Mouse (Mus musculus): Measurements from ENCODE around the gene Flt1. TPM values are rescaled to one million over a fixed set of nuclear protein-coding genes. Genes with fewer than 3 reads are reported as not detected.

The Flt1 gene
- polyA plus RNA-seq, 1 experiment: 0.19 TPM

- Histone ChIP-seq H3K4me3 (ENCODE audit: insufficient read depth, low read length) (no peak overlapping the region; the same call in 1 of the 2 replicates), H3K27ac (ENCODE audit: insufficient read depth, low read depth, low read length) (no peak overlapping the region), H3K4me1 (ENCODE audit: control insufficient read depth, insufficient read depth, low read length) (peaks cover 3% of the 10 kb centered on the region; the same call in 1 of the 2 replicates)
- TF ChIP-seq POLR2A (IDR thresholded peaks at IDR 0.05; ENCODE audit: borderline replicate concordance, low read depth, low read length): no peak
- no peak for TF ChIP-seq CTCF (IDR thresholded peaks at IDR 0.05; ENCODE audit: low read depth, low read length)
These were observed 1.0 kb upstream of the Flt1 start for GRCm38 (mm10) chr5:147726701-147727393.

GRCm38 (mm10) chr5:147724945-147725830, 623 bp downstream of the Flt1 start:
- Histone ChIP-seq H3K4me1 (ENCODE audit: control insufficient read depth, insufficient read depth, low read length) (peaks cover 3% of the 10 kb centered on the region; the same call in 1 of the 2 replicates), H3K4me3 (ENCODE audit: insufficient read depth, low read length) (peak overlapping the region; percentile 56), H3K27ac (ENCODE audit: insufficient read depth, low read depth, low read length) (no peak overlapping the region)
- TF ChIP-seq POLR2A (IDR thresholded peaks at IDR 0.05; ENCODE audit: borderline replicate concordance, low read depth, low read length) (no peak), CTCF (IDR thresholded peaks at IDR 0.05; ENCODE audit: low read depth, low read length) (no peak)

- H3K27ac ChIP-seq (ENCODE audit: insufficient read depth, low read depth, low read length): no peak overlapping the region
- TF ChIP-seq POLR2A (IDR thresholded peaks at IDR 0.05; ENCODE audit: borderline replicate concordance, low read depth, low read length) (no peak), CTCF (IDR thresholded peaks at IDR 0.05; ENCODE audit: low read depth, low read length) (no peak)
These were observed 1.4 kb downstream of the Flt1 start for GRCm38 (mm10) chr5:147724391-147724790.

GRCm38 (mm10) chr5:147723811-147724210, 2.0 kb downstream of the Flt1 start:
- no peak for TF ChIP-seq POLR2A (IDR thresholded peaks at IDR 0.05; ENCODE audit: borderline replicate concordance, low read depth, low read length)
- TF ChIP-seq CTCF (IDR thresholded peaks at IDR 0.05; ENCODE audit: low read depth, low read length): no peak
- Histone ChIP-seq H3K27ac (ENCODE audit: insufficient read depth, low read depth, low read length) (no peak overlapping the region), H3K4me1 (ENCODE audit: control insufficient read depth, insufficient read depth, low read length) (peaks cover 3% of the 10 kb centered on the region; the same call in 1 of the 2 replicates), H3K4me3 (ENCODE audit: insufficient read depth, low read length) (no peak overlapping the region)

More at GRCm38 (mm10) chr5:147724391-147724790, 1.4 kb downstream of the Flt1 start:
- no peak overlapping the region for H3K4me3 ChIP-seq (ENCODE audit: insufficient read depth, low read length)
- H3K4me1 ChIP-seq (ENCODE audit: control insufficient read depth, insufficient read depth, low read length): peaks cover 3% of the 10 kb centered on the region; the same call in 1 of the 2 replicates

DNA sequence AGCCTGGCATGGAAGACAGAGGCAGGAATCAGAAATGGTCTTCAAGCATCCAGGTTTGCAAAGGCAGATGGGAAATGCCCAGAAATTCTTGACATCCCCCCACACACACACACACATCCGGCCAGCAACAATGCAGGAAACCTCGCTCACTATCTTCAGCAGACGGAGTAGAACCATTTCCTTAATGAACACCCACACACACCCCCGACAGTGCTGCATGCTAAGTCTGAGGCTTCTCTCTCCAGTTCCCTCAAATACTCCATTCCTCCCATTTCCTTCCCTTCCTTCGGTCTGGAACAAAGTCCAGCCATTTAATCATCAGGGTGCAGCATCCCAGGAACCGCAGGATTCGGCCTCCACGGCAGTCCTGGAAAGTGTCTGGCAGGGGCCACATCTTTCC, 4.4 kb downstream of the Flt1 start:
- Histone ChIP-seq H3K4me3 (ENCODE audit: insufficient read depth, low read length) (no peak overlapping the region), H3K4me1 (ENCODE audit: control insufficient read depth, insufficient read depth, low read length) (peaks cover 2% of the 10 kb centered on the region; the same call in 1 of the 2 replicates), H3K27ac (ENCODE audit: insufficient read depth, low read depth, low read length) (no peak overlapping the region)

DNA sequence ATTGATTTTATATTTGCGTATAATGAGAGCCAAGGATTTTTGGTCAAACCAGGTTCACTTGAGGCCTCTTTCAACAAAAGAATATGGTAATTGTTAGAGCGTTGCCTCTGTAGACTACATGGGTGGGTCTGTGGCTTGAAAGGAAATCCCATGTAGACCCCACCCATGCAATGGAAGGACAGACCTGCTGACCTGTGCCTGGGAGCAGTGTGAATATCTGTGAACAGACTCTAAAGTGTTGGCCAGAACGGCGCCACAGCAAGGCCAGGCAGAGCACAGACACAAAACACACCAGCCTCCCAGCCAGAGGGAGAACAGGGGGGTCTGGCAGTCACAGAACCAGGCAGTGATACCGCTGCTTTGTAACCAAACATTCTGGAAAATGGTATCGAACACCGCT, 7.5 kb downstream of the Flt1 start:
- TF ChIP-seq CTCF (IDR thresholded peaks at IDR 0.05; ENCODE audit: low read depth, low read length): no peak
- no peak for TF ChIP-seq POLR2A (IDR thresholded peaks at IDR 0.05; ENCODE audit: borderline replicate concordance, low read depth, low read length)
- no peaks in the 10 kb centered on the region for H3K4me1 ChIP-seq (ENCODE audit: control insufficient read depth, insufficient read depth, low read length)
- H3K27ac ChIP-seq (ENCODE audit: insufficient read depth, low read depth, low read length): no peak overlapping the region
- H3K4me3 ChIP-seq (ENCODE audit: insufficient read depth, low read length): no peak overlapping the region

More for the DNA sequence above, 4.4 kb downstream of the Flt1 start:
- TF ChIP-seq POLR2A (IDR thresholded peaks at IDR 0.05; ENCODE audit: borderline replicate concordance, low read depth, low read length) (no peak), CTCF (IDR thresholded peaks at IDR 0.05; ENCODE audit: low read depth, low read length) (no peak)

DNA sequence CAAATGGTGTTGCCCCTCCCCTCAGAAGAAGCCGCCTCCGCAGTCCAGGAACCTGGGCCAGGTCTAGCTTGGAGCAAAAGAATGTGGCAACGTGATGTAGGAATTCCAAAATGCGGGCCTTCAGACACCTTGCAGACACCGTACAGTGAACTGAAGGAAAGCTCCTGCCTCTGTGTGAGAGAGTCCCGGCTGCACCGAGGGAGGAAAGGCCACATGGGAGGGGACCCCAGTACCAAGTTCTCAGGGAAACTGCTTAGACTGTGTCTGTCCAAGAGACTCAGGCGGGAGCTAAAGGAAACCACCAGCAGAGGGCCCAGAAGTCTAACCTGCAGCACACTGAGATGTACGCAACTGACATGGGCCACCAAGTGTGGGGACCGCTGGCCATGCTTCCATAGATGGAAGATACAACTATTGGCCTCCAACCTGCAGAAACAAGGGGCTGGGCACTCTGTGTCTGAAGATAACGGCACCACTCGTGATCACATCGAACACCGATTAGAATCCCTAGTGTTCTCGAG, 9.1 kb downstream of the Flt1 start:
- no peak; the same call in 1 of the 2 replicates for TF ChIP-seq CTCF (IDR thresholded peaks at IDR 0.05; ENCODE audit: low read depth, low read length)
- no peak for TF ChIP-seq POLR2A (IDR thresholded peaks at IDR 0.05; ENCODE audit: borderline replicate concordance, low read depth, low read length)
- Histone ChIP-seq H3K27ac (ENCODE audit: insufficient read depth, low read depth, low read length) (no peak overlapping the region), H3K4me3 (ENCODE audit: insufficient read depth, low read length) (no peak overlapping the region), H3K4me1 (ENCODE audit: control insufficient read depth, insufficient read depth, low read length) (no peaks in the 10 kb centered on the region)

GRCm38 (mm10) chr5:147716276-147716675, 9.5 kb downstream of the Flt1 start:
- TF ChIP-seq POLR2A (IDR thresholded peaks at IDR 0.05; ENCODE audit: borderline replicate concordance, low read depth, low read length): no peak
- no peak for TF ChIP-seq CTCF (IDR thresholded peaks at IDR 0.05; ENCODE audit: low read depth, low read length)
- H3K4me3 ChIP-seq (ENCODE audit: insufficient read depth, low read length): no peak overlapping the region
- H3K27ac ChIP-seq (ENCODE audit: insufficient read depth, low read depth, low read length): no peak overlapping the region
- H3K4me1 ChIP-seq (ENCODE audit: control insufficient read depth, insufficient read depth, low read length): no peaks in the 10 kb centered on the region

DNA sequence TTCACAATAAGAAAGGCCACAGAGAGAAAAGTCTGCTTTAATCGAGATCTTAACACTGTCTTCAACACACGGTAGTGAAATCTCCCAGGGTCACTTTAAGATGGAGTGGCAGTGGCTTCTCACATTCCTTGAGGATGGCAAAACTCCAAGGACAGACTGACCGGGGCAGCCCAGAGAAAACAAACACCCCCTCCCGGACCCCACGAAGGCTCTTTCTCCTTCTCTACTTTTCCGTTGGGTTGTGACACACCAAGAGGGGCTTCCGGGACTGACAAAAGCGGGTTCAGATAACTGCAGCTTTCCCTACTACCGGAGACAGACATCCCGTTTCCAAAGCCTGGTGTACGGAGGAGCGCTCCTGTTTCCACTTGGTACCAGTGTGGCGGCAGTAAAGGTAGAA, 10.4 kb downstream of the Flt1 start:
- Histone ChIP-seq H3K4me1 (ENCODE audit: control insufficient read depth, insufficient read depth, low read length) (no peaks in the 10 kb centered on the region), H3K4me3 (ENCODE audit: insufficient read depth, low read length) (no peak overlapping the region), H3K27ac (ENCODE audit: insufficient read depth, low read depth, low read length) (no peak overlapping the region)
- TF ChIP-seq POLR2A (IDR thresholded peaks at IDR 0.05; ENCODE audit: borderline replicate concordance, low read depth, low read length): no peak
- TF ChIP-seq CTCF (IDR thresholded peaks at IDR 0.05; ENCODE audit: low read depth, low read length): no peak
